Mouse (Mus musculus): ENCODE measurements at regions not wholly inside any gene's neighbourhood (a gene's known extent, or its start where the extent isn't known, plus 50 kb on each side); places are given as distances from the start of the nearest gene placed in this dataset.

- TF ChIP-seq CTCF (IDR thresholded peaks at IDR 0.05; ENCODE audit: insufficient read depth, low read depth, low read length), result no peak
- TF ChIP-seq POLR2A (IDR thresholded peaks at IDR 0.05; ENCODE audit: insufficient read depth, low read depth, low read length), result no peak
These were observed 218.5 kb upstream of the Dnajc19 start for GRCm38 (mm10) chr3:34299637-34300036.
